Mouse (Mus musculus) yolk sac, embryonic 10.5 days (tissue): Measurements from ENCODE around the gene Pex14.
"Not testable (repeated sequence)": the region's sequence is repeated elsewhere in the genome, so short reads cannot be mapped to it uniquely, and the experiment has no call there.

Experiments used
- DNase-seq: peaks from one replicate; pipeline ENCODE4 v3.0.0-alpha.2; 2017; ENCODE audit warnings: low spot score

The Pex14 gene

DNA sequence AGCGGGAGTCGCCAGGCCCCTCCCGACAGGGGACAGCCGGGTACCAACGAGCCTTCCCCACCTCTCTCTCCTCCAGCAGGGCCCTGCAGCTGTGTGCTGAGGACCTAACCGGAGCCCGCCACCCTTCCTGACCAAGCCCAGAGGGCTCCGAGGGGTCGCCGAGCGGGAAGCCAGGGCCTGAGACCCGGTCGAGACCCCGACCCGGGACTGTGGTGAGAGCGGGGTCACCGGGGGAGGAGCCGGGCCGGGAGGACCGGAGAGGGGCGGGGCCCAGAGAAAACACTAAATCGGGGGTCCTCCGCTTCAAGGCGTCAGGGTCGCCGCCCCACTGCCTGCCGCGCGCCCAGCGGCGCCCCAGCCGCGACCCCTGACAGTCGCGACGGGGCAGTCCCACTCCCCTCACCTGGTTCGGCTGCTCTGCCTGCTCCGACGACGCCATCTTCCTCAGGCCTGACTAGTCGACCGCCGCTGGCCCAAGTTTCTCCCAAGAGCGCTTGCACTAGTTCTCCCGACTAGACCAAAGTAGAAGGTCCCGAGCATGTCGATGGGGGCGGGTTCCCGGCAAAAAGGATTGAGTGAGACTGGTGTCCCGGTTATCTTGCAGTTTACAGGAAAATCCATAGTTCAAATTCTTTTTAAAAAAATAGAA is at the start of gene Pex14:
TSS of gene Pex14 (minus strand) at position 508 of the 649 bp plus-strand sequence.
- DNase-seq, result peak; percentile 92

DNA sequence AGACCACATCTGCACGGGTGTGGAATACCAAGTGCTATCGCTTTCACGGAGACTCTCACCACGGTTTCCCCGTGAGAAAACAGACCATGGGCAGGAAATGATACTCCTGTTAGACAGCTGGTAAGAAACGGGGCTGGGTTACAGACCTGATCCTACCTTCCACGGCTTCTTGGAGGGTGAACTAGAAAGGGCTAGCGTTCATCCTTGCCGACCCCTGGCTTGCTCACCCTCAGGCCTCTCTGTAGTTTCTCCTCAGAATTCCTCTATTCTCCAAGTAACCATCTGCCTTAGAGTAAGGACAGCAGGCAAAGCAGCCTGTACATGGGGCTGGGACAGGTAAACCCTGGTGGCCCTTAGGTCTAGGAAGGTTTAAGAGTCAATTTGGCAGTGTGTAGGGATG is 49.5 kb upstream of the Pex14 start:
- no peak for DNase-seq

DNA sequence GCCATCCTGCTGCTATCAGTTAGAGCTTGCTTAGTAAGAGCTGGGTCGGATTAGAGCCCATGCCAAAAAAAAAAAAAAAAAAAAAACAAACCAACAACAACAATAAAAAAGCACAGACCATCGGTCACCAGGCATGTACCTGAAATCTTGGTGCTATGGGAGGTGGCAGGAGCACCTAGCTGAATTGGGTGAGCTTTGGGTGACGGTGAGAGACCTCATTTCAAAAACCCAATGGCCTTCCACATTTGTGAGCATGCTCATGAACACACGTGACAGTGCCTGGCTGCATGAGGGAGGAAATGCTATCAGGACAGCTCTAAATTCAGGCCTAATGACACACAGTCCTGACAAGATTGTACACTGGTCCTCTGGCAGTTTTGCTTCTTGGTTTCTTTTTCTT is 48.4 kb upstream of the Pex14 start:
- no peak for DNase-seq

DNA sequence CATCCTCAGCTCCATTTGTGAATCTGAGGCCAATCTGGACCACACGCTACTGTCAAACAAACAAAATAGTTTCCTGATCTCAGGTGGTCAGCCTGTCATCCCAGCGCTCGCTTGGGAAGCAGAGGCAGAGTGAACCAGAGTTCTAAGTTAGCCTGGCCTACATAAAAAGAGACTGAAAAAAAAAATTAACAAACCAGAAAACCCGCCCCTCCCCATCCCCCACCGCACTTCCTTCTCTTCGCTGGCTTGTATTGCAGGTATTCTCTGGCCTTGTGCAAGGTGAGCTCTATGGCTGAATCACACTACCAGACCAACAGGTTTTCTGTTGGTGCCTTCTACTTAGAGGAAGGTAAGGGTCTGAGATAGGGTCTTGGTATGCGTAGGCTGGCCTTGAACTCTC is 47.9 kb upstream of the Pex14 start:
- DNase-seq, result no peak

DNA sequence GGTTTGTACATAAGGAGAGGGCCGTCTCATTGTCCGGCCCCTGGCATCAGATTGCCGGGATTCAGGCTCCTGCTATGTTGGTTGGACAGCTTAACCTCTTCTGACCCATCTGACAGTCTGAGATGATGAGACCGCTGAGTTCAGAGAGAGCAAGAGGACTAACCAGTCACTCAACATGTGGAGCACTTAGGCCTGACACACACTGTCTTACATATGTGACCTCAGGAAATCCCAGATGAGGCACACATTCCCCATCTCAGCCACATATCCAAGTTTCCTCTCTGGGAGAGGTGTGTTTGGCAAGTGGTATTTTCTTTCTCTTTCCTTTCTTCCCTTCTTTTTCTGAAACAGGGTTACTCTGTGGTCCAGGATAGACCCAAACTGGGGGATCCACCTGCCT is 45.5 kb upstream of the Pex14 start:
- no peak for DNase-seq

DNA sequence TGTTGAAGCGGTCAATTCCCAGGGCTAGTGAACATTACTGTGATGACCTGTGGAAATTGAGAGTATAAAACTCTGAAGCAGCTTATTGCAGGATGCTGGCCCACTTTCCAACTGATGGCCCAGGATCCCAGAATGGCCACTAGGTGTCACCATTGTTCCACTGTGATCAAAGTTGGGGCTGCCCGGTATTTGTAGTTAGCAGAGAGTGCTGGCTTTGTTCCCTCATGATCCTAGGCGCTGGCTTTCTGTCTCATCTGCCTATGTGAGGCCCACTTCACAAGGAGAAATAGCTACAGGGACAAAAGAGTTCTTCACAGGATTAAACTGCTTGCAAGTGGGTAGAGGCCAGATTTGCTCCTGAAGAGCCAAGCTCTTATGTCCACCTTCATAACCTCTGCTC is 44.8 kb upstream of the Pex14 start:
- peak; percentile 70 for DNase-seq

DNA sequence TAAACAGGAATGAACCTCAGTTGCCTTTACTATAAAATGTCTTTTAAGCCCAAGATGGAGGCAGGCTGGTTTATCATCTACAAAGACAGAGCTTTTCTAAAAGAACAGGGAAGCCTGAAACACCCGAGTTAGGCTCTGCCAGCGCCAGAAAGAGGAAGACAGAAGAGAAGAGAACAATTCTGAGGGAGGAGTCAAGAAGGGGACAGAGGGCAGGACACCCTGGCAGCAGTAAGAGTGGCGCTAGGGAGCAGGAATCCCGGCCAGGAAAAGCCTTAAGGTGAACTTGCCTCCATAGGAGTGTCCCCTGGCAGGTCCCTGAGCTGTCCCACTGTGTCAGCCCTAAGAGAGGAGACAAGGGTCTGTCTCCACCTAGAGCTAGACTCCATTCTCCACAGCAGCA is 43.9 kb upstream of the Pex14 start:
- DNase-seq, result no peak

DNA sequence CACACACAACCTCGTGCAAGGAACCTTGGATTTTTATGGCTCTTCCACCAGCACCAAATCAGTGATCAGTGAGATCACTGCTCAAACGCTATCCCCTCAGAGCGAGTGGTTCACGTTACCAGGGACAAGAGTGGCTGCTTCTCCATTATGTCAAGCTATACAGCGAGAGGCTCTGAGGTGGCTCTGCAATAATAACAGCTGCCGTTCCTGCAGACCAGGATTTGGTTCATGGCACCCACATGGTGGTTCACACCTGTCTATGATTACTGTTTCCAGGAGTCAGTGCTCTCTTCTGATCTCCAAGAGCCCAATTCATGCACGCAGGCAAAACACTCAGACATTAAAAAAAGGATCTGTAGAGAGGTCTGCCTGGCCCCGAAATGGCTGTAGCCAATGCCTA is 38.8 kb upstream of the Pex14 start:
- no peak for DNase-seq

DNA sequence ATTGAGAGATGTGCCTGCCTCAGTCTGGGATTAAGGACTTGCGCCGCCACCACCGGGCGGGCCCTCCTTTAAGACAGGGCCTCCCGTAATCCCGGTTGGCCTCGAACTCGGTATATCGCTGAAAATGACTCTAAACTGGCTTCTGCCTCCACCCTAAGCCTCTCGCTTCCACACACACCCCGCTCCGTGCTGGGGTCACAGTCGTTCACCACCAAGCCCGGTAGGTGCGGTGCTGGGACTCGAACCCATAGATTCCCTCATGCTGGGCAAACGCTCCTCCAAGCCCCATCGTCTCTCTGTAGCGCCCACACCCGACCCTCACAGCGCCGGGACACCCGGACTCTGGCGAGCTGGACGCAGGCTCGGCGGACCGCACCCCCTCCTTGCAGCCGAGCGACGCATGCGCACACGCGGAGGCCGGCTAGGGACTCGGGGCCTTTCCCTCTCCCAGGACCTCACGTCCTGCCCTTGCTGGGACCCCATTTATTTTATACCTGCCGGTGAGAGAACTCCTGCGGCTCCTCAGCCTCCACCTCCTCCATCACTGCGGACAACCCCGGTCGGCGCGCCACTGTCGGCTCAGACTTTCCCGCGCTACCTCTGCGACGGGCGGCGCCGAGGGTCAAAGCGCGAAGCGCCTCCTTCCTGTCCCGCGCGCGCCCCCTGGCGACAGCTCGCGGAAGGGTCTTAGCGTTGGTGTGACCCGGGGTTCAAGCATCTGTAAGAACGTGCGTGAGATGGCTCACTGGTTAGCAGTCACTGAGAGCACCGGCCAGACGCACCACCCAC is 37.5 kb upstream of the Pex14 start, which contains the start of gene Cenps:
TSS of gene Cenps (minus strand) at position 648 of the 789 bp plus-strand sequence.
- DNase-seq, result peak; percentile 92

DNA sequence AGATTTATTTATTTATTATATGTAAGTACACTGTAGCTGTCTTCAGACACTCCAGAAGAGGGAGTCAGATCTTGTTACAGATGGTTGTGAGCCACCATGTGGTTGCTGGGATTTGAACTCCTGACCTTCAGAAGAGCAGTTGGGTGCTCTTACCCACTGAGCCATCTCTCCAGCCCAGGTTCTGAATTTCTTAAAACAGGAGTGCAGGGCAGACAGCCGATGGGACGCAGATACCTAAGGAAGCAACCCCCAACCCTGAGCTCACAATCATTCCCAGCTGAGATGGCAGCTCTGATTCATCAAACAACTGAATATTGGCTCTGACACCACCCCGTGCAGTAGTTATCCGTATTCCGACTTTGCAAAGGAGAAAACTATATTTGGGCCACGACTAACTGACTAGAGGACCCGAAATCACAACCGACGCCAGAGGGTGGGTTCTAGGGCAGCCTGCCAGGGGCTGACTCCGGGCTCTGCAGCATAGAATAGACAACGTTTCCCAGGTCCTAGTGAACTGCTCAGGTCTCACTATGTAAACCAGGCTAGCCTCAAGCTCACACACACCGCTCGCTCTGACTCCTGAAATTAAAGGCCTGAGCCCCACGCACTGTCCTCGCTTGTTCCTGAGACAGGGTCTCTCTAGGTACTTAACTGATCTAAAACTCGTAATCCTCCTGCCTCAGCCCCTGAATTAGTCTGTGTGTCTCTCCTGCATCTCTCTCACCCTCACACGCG is 36.6 kb upstream of the Pex14 start:
- no peak for DNase-seq

DNA sequence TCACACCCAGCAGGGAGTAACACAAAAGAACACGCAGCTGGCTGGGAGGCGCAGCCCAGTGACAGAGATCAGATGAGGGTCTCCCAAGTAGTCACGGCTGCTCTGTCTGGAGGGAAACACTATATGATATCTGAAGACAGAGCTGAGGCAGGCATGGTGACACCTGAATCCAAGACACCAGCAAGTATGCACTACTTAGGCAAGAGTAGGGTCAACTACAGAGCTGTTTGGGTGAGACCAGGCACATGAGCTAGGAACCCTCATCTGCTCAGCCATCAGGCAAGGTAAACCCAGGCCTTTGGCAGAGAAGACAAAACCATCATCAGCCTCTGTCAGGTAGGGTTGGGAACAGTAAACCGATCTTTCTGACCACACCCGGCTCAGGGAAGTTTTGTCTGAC is 33.7 kb upstream of the Pex14 start:
- DNase-seq, result no peak

DNA sequence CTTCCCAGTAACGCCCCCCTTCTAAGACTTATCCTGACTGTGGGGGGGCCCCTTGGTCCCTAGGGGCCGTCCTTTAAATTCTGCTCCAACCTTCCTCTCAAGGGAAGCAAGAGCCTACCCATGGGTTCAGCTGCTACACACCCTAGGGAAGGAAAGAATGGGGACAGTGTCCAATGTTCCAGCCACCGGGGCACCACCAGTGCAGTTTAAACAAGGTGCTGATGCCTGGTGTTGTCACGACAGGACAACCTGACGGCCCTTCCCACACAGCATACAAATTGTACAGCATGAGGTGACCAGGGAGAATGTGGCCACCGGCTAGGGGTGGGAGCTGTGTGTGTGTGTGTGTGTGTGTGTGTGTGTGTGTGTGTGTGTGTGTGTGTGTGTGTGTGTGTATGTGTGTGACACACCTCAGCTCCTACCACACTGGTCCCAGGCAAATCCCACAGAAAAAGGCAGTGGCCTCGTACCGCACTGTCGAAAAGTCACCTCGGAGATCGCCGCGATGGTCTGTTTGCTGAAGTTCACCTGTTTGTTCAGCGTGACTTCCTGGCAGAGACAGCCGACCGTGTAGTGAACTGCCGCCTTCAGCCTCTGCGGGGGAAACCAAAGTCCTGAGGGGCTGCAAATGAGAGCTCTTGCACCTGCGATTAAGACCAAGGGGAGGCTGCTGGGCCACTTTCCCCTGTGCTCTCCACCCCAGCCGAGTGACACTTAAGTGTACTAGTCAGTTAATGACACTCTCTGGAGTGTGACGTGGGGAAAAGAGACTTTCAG is 32.3 kb upstream of the Pex14 start:
- peak; percentile 69 for DNase-seq

DNA sequence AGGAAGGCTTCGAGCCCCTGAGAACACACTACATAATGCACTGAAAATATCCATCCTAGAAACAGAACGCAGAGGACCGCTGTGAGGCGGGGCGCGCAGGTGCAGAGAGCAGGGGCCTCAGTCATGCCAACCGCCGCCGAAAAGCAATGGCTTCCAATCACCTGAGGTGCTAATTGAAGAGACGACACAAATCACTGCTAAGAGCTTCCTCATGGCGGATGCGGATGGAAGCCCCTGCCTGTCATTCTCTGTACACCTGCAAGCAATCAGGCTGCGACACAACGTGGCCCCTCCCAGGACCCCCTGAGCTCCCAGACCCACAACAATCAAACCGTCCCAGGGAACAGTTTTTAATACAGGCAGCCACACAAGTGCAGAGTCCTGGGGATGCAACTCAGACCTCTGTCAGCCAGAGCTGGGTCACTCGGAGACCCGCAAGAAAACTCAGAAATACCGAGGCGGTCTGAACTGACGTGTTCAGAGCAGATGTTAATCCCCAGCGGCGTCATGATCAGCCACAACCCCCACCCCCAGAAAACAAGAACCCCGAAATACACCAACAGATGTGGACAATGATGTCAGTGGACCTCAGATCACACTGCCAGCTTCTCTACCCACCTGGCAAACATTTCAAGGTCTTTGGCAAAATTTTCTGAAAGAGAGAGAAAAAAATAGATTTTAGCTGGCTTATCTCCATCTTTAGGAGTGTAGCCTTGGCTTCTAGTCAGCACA is 31.5 kb upstream of the Pex14 start:
- DNase-seq, result no peak

DNA sequence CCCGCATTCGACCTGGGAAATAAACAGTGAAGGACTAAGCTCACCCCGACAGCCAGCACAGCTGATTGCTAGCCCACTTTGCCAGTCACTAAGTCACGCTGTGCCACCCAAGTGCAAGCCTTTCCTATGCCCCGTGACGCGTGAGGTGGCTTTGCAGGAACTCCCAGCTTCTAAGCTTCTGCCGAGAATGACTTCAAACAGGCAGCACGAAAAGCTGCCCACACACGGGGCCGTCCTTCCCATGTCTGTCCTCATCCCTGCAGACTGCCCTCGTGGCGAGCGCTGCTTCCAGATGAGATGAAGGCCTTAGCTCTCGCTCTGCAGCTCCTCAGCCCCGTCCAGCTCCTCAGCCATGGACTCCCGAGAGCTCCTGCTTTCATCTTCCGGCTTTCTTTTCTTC is 28.8 kb upstream of the Pex14 start:
- DNase-seq, result no peak

DNA sequence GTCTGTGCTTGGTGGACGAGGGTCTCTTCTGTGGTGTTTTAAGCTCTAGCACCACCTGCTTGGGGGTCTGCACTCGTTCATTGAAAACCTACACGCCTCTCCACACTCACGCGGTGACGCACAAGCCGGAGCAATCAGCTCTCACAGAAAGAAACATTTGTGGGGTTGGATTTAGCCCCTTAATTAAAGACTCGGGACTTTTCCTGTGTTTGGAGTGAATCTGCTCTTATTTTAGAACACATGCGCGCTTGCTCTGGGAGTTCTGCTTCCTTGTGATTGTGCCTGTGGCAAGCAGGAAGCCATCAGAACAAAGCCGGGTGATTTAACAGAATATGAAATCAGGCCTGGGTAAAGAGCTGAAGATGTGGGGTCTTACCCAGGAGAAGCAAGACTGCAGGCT is 27.0 kb upstream of the Pex14 start, which contains the start of gene Cort:
TSS of gene Cort (minus strand) at position 101 of the 400 bp plus-strand sequence.
- no peak for DNase-seq

DNA sequence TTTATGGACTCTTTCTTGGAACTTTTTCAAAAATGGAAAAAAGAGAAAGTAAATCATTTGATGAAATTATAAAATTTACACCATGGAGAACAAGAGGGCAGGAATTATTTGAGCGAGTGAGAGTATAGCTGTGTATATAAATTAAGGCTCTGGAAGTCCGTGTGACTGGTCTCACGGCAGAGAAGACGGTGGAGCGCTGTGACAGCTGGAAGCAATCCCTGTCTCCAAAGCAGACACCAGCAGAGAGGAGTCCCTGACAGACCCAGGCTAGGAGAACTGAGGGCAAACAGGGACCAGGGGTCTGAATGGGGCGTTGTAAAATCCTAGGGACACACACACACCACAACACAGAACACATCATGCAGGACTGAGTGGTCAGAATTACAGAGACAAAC is 26.4 kb upstream of the Pex14 start:
- no peak for DNase-seq

DNA sequence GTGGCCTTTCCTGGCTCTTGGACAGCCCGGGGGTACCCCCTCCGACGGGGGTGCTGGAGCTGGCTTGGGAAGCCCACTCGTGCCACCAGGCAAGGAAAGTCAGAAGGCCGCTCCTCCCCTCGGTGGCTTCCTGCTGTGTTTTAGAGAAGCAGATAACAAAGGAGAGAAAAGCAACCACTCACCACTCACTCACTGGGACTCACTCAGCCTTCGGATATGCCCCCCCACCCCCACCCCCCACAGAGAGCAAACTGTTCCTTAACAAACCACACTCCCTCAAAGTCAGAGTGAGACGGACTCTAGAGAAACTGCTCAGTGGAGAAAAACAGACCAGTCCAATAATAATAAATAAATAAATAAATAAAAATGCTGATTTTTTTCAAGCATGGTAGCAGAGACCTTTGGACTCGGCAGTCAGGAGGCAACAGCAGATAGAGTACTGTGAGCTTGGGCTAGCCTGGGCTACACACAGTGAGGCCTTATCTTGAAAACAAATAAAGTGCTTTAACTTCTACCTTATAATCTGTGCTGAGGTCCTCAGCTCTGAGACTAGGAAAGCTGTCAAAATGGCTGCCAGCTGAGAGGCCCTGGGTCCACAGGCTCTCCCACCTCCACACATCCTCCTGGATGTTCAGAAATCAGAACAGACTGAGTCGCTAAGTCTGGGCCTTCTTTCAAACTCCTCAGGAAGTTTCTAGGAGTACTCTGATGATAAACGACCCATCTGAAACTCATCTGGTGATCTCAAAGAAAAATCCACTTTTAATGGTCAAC is 25.9 kb upstream of the Pex14 start:
- DNase-seq, result no peak

DNA sequence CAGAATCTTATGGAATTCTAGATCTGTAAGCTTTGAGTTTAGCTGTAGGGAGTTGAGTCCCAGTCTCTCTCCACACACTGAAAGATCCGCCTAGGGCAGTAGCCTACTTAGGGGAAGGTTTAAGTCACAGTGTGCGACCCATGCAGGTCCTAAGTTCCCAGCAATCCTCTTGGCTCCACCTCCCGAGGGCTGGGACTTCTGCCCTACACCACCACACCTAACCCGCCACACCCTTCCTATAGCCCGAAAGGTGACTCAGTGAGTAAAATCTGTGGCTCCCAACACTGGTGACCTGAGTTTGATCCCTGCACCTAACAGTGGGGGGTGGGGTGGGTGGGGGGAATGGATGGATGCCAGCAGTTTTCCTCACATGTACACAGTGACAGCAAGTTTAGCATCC is 23.8 kb upstream of the Pex14 start:
- no peak for DNase-seq

DNA sequence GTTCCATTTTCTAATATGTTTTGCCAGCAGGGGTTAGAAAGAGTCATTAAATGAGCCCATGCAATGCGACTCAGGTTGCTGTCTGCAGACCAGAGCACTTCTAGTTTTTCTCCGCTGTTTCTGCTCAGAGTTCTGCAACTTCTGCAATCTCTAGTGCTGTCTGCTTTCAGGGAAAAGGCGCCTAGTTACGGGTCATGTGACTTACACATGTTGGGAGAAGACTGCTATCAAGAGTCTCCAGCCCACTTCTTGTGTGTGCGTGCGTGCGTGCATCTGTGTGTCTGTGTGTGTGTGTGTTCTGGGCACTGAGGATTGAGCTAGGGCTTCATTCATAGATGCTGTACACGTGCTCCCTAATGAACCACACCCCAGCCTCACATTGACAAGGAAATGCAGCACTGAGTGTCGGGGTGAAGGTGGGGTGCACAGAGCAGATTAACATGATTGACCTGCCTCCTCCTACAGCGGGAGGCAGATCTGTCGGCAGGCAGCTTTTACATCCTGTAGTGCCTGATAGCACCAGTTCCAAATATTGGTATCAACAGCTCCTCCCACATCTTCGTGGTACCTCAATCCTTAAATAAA is 20.4 kb upstream of the Pex14 start:
- not testable (repeated sequence) for DNase-seq

DNA sequence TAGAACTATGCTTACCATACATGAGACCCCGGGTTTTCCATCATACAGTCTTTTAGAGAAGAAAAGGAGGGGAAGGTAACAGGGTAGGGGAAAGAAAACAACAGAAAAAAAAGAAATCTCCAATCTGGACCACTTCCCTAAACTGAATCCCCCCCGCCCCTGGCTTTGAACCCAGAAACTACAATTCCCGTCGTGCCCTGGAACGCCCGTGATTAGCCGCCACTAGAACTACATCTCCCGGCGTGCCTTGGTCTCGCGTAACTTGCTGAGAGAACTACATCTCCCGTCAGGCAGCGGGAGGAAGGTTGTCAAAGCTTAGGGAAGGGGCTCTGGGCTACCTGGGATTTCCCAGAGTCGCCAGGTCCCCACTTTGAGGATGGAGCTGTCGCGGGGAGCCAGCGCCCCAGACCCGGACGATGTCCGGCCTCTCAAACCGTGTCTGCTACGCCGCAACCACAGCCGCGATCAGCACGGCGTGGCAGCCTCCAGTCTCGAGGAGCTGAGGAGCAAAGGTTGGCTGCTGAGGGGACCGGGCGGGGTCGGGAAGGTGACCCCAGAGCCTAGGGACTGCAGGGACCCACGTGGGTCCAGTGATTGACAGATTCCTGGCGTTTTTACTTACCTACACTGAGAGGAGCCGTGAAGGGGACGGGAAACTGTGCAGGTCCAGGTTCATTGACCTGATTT is 4.3 kb upstream of the Pex14 start, which contains the start of gene Dffa:
TSS of gene Dffa (plus strand) at position 272 of the 687 bp plus-strand sequence.
- DNase-seq, result peak; percentile 94
